Mouse (Mus musculus): ENCODE measurements around the gene Olfr921.

DNA sequence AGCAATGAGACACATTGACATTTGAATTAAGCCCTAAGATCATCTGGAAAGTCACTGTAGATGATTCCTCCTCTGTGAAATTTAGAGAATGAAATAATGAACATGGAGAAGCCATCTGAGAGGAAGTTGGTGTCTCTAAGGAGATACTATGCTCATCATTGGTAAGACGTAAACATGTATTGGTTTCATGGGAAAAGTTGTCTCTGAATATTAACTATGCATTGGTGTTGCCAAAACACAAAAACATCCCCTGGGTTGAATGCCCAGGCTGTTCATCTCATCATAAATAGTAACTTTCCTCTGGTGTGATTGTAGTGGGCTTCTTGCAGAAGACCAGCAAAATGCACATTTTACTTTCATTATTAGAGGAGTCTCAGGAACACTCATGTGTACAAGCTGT lies 53.4 kb downstream of the Olfr921 start, which contains the start of gene Olfr923:
- TF ChIP-seq CTCF (IDR thresholded peaks at IDR 0.05) (no peak), EP300 (IDR thresholded peaks at IDR 0.05; ENCODE audit: insufficient read depth, low read depth, low read length) (no peak), POLR2A (IDR thresholded peaks at IDR 0.05; ENCODE audit: insufficient read depth, low read depth, low read length) (no peak)

All from heart, adult 2 months (tissue).